Mouse (Mus musculus): ENCODE measurements around the gene Scyl1. TPM values are rescaled to one million over a fixed set of nuclear protein-coding genes. Genes with fewer than 3 reads are reported as not detected.
"Not testable (repeated sequence)": the region's sequence is repeated elsewhere in the genome, so short reads cannot be mapped to it uniquely, and the experiment has no call there.

Gene Scyl1
- polyA plus RNA-seq, 1 experiment from 2014 or later: 69.8 TPM

DNA sequence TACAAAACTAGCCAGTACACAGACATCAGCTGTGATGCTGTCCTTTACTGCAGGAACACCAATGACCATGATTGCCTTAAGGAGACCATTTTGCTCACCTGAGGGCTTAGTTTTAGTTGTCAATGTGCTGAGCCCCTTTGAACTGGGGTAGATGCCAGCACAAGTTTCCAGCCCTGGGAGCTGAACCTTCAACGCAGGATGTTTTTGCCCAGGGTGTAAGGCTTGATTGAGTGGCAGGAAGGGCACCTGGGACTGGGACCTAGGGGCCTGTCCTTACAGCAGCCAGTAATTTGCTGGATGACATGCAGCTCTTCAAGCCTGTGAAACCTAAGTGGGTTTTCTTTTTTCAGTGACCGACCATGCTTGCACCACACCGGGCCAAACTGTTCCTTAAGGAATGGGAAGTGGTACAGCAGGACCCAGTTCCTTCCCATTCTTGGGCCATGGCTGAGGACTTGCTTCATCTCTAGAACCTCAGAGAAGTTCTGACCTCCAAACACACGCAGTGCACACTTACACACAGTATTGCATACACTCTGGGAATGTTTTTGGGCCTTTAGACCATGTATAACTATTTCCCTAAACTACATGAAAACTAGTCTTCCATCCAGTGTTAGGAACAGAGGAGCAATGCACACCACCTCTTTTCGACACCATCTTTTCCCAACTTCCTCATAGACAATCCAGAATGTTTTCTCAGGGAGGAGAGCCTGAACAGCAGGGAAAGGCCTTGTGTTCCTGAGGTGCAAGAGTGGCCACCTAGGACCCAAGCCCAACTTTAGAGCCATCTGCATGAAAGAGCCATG lies 23.8 kb upstream of the Scyl1 start:
- Histone ChIP-seq H3K9ac (peak overlapping the region; percentile 99), H3K9me3 (no peaks in the 10 kb centered on the region), H3K4me3 (peak overlapping the region; percentile 82), H3K27ac (replicated peaks) (peak overlapping the region; percentile 62; the same call in 1 of the 2 replicates), H3K4me1 (replicated peaks) (peaks cover 43% of the 10 kb centered on the region), H3K27me3 (no peaks in the 10 kb centered on the region), H3K4me2 (peak overlapping the region; percentile 100), H3K36me3 (peaks cover 41% of the 10 kb centered on the region)
- ATAC-seq (ENCODE audit: low read depth): 0 out of 2 replicates have a peak, but pooled peaks have one; percentile 6
- WGBS: 44% methylated on average over 5 of the region's 5 CpGs

DNA sequence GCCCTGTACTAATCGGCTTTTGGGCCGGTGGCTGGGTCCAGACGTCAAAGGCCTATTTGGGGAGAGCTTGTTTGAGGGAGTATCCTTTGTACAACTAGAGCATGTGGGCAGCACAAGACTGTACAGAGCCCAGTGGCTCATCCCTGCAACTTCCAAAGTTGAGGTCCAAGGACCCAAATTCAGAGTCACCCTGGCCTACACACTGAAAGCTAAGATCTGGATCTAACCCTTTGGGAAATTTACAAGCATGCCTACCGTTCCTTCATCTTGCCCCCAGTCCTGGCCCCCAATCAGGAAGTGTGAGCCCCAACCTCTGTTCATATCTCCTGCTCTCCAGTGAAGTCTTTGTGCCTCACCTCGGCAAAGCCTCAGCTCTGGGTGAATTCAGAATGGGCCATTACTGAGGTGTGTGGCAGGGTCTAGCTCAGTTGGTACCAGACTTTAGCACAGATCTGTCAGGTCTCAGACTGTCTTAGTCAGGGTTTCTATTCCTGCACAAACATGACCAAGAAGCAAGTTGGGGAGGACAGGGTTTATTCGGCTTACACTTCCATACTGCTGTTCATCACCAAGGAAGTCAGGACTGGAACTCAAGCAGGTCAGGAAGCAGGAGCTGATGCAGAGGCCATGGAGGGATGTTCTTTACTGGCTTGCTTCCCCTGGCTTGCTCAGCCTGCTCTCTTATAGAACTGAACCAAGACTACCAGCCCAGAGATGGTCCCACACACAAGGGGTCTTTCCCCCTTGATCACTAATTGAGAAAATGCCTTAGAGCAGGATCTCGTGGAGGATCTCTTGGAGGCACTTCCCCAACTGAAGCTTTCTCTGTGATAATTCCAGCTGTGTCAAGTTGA lies 22.9 kb upstream of the Scyl1 start:
- Histone ChIP-seq H3K27ac (replicated peaks) (peak overlapping the region; percentile 59), H3K4me2 (peak overlapping the region; percentile 100), H3K9ac (peak overlapping the region; percentile 99), H3K36me3 (peaks cover 41% of the 10 kb centered on the region), H3K4me3 (peak overlapping the region; percentile 82; the same call in 1 of the 2 replicates), H3K4me1 (replicated peaks) (peaks cover 43% of the 10 kb centered on the region)
- H3K9me3 ChIP-seq, H3K27me3 ChIP-seq: not testable (repeated sequence)
- peak; percentile 45 for ATAC-seq (ENCODE audit: low read depth)
- WGBS: 35% methylated on average over 7 of the region's 7 CpGs

DNA sequence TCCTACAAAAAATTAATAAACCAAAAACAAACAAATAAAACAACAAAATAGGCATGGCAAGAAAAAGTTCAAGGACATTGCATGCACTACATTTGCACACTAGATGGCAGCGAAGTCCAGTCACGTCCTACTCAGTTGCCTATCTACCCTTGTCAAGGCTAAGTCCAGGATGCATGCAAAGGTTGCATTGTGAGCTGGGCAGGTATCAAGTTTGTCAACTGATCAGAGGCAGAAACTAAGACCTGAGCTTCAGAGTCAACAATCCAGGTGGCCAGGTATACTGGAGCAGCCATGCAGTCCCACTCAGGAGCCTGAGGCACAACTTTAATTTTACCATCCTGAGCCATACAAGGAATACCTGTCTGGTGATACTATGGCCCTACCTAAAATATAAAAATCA lies 21.9 kb upstream of the Scyl1 start:
- no peak overlapping the region for H3K4me3 ChIP-seq
- no peak overlapping the region; the same call in 1 of the 2 replicates for H3K4me2 ChIP-seq
- H3K9me3 ChIP-seq: no peaks in the 10 kb centered on the region
- ATAC-seq (ENCODE audit: low read depth): peak; percentile 57; the same call in 1 of the 2 replicates
- H3K27ac ChIP-seq (replicated peaks): no peak overlapping the region
- peaks cover 35% of the 10 kb centered on the region for H3K36me3 ChIP-seq
- WGBS: 3% methylated on average over 2 of the region's 2 CpGs
- no peaks in the 10 kb centered on the region for H3K27me3 ChIP-seq
- H3K4me1 ChIP-seq (replicated peaks): peaks cover 43% of the 10 kb centered on the region
- H3K9ac ChIP-seq: no peak overlapping the region

DNA sequence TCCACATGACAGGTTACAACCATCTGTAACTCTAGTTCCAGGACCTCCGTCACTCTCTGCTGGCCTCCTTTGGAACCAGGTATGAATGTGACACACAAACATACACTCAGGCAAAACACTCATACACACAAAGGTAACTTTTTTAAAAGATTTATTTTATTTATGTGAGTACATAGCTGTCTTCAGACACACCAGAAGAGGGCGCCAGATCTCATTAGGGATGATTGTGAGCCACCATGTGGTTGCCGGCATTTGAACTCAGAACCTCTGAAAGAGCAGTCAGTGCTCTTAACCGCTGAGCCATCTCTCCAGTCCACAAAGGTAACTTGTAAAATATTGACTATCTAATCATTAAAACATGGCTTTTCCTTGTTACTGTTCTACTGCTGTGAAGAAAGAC lies 20.1 kb upstream of the Scyl1 start:
- ATAC-seq (ENCODE audit: low read depth): no peak
- Histone ChIP-seq H3K9me3 (no peaks in the 10 kb centered on the region), H3K4me1 (replicated peaks) (peaks cover 29% of the 10 kb centered on the region), H3K36me3 (peaks cover 17% of the 10 kb centered on the region), H3K4me3 (no peak overlapping the region), H3K27ac (replicated peaks) (no peak overlapping the region), H3K4me2 (no peak overlapping the region), H3K27me3 (no peaks in the 10 kb centered on the region), H3K9ac (no peak overlapping the region)
- 75% methylated on average over 4 of the region's 4 CpGs for WGBS

DNA sequence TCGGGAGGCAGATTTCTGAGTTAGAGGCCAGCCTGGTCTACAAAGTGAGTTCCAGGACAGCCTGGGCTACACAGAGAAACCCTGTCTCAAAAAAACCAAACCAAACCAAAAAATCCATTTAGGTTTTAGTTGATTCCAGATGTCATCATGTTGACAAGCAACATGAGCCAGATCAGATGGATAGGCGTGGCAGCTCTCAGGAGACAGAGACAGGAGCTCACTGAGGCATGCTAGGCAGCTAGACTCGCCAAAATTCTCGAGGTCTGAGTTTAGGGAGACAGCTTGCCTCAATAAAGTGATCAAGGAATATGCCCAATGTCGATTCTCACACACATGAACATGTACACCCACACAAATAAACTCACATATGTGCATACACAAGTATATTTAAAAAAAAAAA lies 17.8 kb upstream of the Scyl1 start:
- no peak overlapping the region for H3K27ac ChIP-seq (replicated peaks)
- no peak overlapping the region for H3K4me3 ChIP-seq
- no peak for ATAC-seq (ENCODE audit: low read depth)
- H3K9ac ChIP-seq: no peak overlapping the region
- H3K36me3 ChIP-seq: no peaks in the 10 kb centered on the region
- H3K4me1 ChIP-seq (replicated peaks): peaks cover 8% of the 10 kb centered on the region; the same call in 1 of the 2 replicates
- no peaks in the 10 kb centered on the region for H3K9me3 ChIP-seq
- no peak overlapping the region for H3K4me2 ChIP-seq
- WGBS: 74% methylated on average over 5 of the region's 5 CpGs
- H3K27me3 ChIP-seq: no peaks in the 10 kb centered on the region

DNA sequence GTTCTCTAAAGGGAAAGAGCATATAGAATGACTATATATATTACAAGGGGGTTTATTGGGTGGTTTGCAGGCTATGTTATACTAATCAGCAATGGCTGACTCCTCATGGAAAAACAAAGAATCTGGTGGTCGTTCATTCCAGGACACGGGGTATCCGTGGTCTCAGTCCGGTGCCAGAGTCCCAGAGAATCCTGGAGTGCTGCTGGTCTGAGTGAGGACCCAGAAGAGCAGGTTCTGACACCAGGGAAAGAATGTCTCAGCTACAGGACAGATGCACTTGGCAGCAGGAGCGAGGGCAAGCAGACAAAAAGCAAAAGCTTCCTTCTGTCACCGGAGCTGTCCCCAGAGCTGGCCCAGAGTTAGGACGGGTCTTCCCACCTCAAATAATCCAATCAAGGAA lies 17.4 kb upstream of the Scyl1 start:
- Histone ChIP-seq H3K27me3 (no peaks in the 10 kb centered on the region), H3K9me3 (no peaks in the 10 kb centered on the region), H3K4me2 (no peak overlapping the region), H3K36me3 (no peaks in the 10 kb centered on the region), H3K9ac (no peak overlapping the region), H3K4me3 (no peak overlapping the region), H3K27ac (replicated peaks) (no peak overlapping the region), H3K4me1 (replicated peaks) (0 out of 2 replicates have a peak, but pooled peaks cover 4% of the 10 kb centered on the region)
- 92% methylated on average over 7 of the region's 7 CpGs for WGBS
- ATAC-seq (ENCODE audit: low read depth): no peak

DNA sequence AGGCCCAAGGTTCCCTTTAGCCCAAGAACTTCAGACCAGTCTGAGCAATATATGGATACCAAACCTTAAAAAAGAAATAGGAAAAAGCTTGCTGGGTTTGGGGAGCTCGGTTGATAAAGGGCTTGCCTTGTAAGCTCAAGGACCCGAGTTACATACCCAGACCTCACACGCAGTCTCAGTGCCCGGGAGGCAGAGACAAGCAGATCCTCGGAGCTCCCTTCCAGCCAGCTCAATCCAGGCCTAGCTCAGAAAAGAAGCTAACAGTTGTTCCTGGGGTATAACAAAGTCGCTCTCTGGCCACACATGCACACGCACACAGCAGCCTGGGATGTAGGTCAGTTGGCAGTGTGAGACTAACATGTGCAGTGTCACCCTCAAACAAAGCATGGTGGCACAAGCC lies 16.7 kb upstream of the Scyl1 start:
- Histone ChIP-seq H3K4me3 (no peak overlapping the region), H3K27me3 (no peaks in the 10 kb centered on the region), H3K9me3 (no peaks in the 10 kb centered on the region), H3K36me3 (no peaks in the 10 kb centered on the region), H3K4me2 (no peak overlapping the region), H3K4me1 (replicated peaks) (0 out of 2 replicates have a peak, but pooled peaks cover 4% of the 10 kb centered on the region), H3K9ac (no peak overlapping the region), H3K27ac (replicated peaks) (no peak overlapping the region)
- WGBS: 89% methylated on average over 7 of the region's 7 CpGs
- no peak for ATAC-seq (ENCODE audit: low read depth)

DNA sequence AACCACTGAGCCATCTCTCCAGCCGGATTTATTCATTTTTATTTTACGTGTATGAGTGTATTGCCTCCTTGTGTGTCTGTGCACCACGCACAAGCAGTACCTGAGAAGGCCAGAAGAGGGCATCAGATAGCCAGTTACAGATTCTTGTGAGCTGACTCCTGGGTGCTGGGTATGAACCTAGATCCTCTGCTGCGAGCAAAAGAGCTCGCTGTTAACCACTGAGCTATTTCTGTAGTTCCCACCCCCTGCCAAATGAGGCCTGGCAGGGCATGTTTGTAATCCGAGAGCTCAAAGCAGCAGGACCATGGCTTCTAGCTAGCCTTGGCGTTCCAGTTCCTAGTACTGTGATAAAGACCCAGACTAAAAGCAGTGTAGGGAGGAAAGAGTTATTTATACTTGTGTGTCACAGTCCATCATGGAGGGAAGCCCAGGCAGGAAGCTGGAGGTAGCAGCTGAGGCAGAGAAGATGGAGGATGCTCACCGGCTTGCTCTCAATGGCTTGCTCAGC lies 16.0 kb upstream of the Scyl1 start:
- 0 out of 2 replicates have a peak overlapping the region, but pooled peaks have one; percentile 14 for H3K9ac ChIP-seq
- H3K36me3 ChIP-seq: no peaks in the 10 kb centered on the region
- WGBS: 15% methylated on average over 8 of the region's 8 CpGs
- no peaks in the 10 kb centered on the region for H3K9me3 ChIP-seq
- H3K27me3 ChIP-seq: no peaks in the 10 kb centered on the region
- H3K4me1 ChIP-seq (replicated peaks): 0 out of 2 replicates have a peak, but pooled peaks cover 4% of the 10 kb centered on the region
- ATAC-seq (ENCODE audit: low read depth): peak; percentile 70; the same call in 1 of the 2 replicates
- no peak overlapping the region for H3K4me2 ChIP-seq
- H3K27ac ChIP-seq (replicated peaks): no peak overlapping the region
- no peak overlapping the region for H3K4me3 ChIP-seq

DNA sequence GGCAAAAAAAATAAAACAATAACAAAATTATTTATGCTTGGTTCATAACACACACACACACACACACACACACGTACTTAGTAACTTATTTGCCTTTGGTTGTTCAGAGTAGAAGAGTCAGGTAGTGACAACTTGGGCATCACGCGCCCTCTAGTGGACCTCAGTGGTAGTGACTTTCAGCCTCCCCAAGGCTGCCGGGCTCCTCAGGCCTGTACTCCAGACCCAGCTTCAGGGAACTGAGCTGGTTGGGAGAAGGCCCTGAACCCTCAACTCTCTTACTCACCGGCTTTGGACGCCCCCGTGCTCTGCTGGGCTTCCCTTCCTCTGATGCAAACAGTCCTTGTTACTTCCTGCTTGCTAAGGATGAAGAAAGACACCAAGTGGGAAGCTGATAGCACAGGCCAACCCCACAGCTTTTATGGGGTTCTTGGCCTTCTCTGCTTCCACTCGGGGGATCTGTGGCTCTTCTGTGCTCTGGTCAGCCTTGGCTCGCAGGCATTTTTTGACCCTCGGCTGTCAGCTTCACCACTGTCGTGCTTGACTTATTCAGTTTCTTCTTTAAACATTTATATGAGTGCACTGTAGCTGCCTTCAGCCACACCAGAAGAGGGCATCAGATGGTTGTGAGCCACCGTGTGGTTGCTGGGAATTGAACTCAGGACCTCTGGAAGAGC lies 15.4 kb upstream of the Scyl1 start:
- Histone ChIP-seq H3K4me2 (no peak overlapping the region), H3K4me3 (no peak overlapping the region), H3K27me3 (no peaks in the 10 kb centered on the region), H3K4me1 (replicated peaks) (0 out of 2 replicates have a peak, but pooled peaks cover 4% of the 10 kb centered on the region), H3K27ac (replicated peaks) (no peak overlapping the region; the same call in 1 of the 2 replicates), H3K36me3 (no peaks in the 10 kb centered on the region), H3K9ac (no peak overlapping the region), H3K9me3 (no peaks in the 10 kb centered on the region)
- peak; percentile 91 for ATAC-seq (ENCODE audit: low read depth)
- WGBS: 11% methylated on average over 12 of the region's 12 CpGs

DNA sequence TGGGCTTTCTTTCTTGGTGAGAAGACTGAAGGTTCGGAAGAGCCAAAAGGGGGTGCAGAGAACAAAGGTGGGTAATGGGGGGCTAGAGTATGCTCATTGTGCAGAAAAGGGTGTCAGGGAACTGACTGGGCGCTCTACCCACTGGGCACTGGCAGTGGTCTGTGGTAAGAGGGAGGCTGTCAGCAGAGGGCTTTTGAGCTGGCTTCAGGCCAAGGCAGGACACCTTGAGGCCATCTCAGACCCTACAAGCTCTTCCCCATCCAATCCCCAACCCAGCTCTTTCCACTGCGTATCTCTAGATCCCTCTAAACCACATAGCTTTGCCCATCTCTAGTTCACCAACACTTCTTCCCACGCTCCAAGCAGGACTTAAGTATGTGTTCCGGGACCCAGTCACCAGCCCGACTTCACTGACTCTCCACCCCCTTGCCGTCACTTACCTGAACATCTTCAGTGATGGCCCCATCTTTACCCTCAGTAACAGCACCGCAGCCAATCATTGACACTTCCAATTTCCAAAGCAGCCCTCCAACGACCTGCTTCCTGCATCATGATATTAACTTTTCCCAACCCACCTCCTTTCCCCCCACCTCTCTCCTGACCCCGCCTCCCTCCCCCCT lies 13.8 kb upstream of the Scyl1 start:
- Histone ChIP-seq H3K27ac (replicated peaks) (no peak overlapping the region), H3K27me3 (no peaks in the 10 kb centered on the region), H3K4me1 (replicated peaks) (0 out of 2 replicates have a peak, but pooled peaks cover 4% of the 10 kb centered on the region), H3K36me3 (no peaks in the 10 kb centered on the region), H3K4me2 (no peak overlapping the region), H3K9me3 (no peaks in the 10 kb centered on the region), H3K9ac (no peak overlapping the region), H3K4me3 (no peak overlapping the region)
- no peak for ATAC-seq (ENCODE audit: low read depth)
- 66% methylated on average over 10 of the region's 10 CpGs for WGBS

DNA sequence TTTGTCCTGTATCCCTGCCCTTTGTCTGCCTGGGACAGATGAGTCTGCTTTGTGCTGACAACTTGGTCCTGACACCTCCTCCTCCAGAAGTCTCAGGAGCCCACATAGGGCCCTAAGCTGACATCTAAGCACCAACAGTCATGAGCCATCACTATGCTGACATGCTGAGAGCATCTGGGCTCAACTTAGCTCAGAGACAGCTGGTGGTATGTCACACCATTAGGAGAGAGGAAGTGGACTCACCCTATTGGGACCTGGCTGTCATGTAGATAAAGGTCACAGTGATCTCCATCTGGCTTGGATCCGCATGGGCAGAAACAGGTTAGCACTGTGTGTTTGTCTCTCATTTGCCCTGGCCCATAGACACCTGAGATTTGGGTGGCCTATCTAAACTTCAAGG lies 10.9 kb upstream of the Scyl1 start:
- Histone ChIP-seq H3K4me1 (replicated peaks) (0 out of 2 replicates have a peak, but pooled peaks cover under 1% of the 10 kb centered on the region), H3K4me2 (no peak overlapping the region), H3K36me3 (no peaks in the 10 kb centered on the region), H3K4me3 (no peak overlapping the region), H3K9ac (no peak overlapping the region), H3K27ac (replicated peaks) (no peak overlapping the region), H3K9me3 (no peaks in the 10 kb centered on the region), H3K27me3 (no peaks in the 10 kb centered on the region)
- 79% methylated on average over 1 of the region's 1 CpGs for WGBS
- no peak for ATAC-seq (ENCODE audit: low read depth)

All from neural tube, embryonic 13.5 days (tissue).